Mouse (Mus musculus): ENCODE measurements around the gene Armc10. TPM values are rescaled to one million over a fixed set of nuclear protein-coding genes. Genes with fewer than 3 reads are reported as not detected.
"Not testable (repeated sequence)": the region's sequence is repeated elsewhere in the genome, so short reads cannot be mapped to it uniquely, and the experiment has no call there.

Gene Armc10
- total RNA-seq (2022), result 10 to 100 TPM; 21.3 to 23.2 (median 21.4) TPM

- DNase-seq, result peak; percentile 86
These were observed at the start of gene Armc10, which contains the start of gene Fbxl13 for GRCm38 (mm10) chr5:21645439-21646132. Gene Armc10, plus strand, starts transcription at chr5:21645813. Gene Fbxl13, minus strand, starts transcription at chr5:21645634.

GRCm38 (mm10) chr5:21599536-21599935 lies 46.1 kb upstream of the Armc10 start:
- not testable (repeated sequence) for DNase-seq

- no peak for DNase-seq
These were observed 45.7 kb upstream of the Armc10 start for GRCm38 (mm10) chr5:21599961-21600360.

GRCm38 (mm10) chr5:21605936-21606335 lies 39.7 kb upstream of the Armc10 start:
- peak; percentile 23 for DNase-seq

- peak; percentile 21 for DNase-seq
These were observed 37.0 kb upstream of the Armc10 start for GRCm38 (mm10) chr5:21608311-21609304.

- no peak for DNase-seq
These were observed 34.6 kb upstream of the Armc10 start for GRCm38 (mm10) chr5:21610996-21611395.

GRCm38 (mm10) chr5:21614299-21614698 lies 31.3 kb upstream of the Armc10 start:
- not testable (repeated sequence) for DNase-seq

- DNase-seq, result no peak
These were observed 29.1 kb upstream of the Armc10 start for GRCm38 (mm10) chr5:21616450-21617009.

- DNase-seq, result no peak
These were observed 19.7 kb upstream of the Armc10 start for GRCm38 (mm10) chr5:21625916-21626315.

- no peak for DNase-seq
These were observed 4.7 kb upstream of the Armc10 start for GRCm38 (mm10) chr5:21640961-21641360.

GRCm38 (mm10) chr5:21643606-21644005 lies 2.0 kb upstream of the Armc10 start:
- DNase-seq, result no peak

GRCm38 (mm10) chr5:21644891-21645438 lies 648 bp upstream of the Armc10 start:
- DNase-seq, result no peak

GRCm38 (mm10) chr5:21646133-21646491 lies 499 bp downstream of the Armc10 start:
- no peak for DNase-seq

GRCm38 (mm10) chr5:21650736-21651135 lies 5.1 kb downstream of the Armc10 start:
- no peak for DNase-seq

GRCm38 (mm10) chr5:21651885-21652612 lies 6.4 kb downstream of the Armc10 start:
- DNase-seq, result no peak

GRCm38 (mm10) chr5:21656912-21657311 lies 11.3 kb downstream of the Armc10 start:
- no peak for DNase-seq

- DNase-seq, result no peak
These were observed 12.4 kb downstream of the Armc10 start for GRCm38 (mm10) chr5:21658038-21658437.

- DNase-seq, result peak; percentile 76
These were observed 13.2 kb downstream of the Armc10 start for GRCm38 (mm10) chr5:21658623-21659395.

- DNase-seq, result no peak
These were observed 15.2 kb downstream of the Armc10 start for GRCm38 (mm10) chr5:21660850-21661249.

GRCm38 (mm10) chr5:21663081-21663480 lies 17.5 kb downstream of the Armc10 start:
- DNase-seq, result peak; percentile 46
